Mouse (Mus musculus): ENCODE data around the gene Vdac2.

DNA sequence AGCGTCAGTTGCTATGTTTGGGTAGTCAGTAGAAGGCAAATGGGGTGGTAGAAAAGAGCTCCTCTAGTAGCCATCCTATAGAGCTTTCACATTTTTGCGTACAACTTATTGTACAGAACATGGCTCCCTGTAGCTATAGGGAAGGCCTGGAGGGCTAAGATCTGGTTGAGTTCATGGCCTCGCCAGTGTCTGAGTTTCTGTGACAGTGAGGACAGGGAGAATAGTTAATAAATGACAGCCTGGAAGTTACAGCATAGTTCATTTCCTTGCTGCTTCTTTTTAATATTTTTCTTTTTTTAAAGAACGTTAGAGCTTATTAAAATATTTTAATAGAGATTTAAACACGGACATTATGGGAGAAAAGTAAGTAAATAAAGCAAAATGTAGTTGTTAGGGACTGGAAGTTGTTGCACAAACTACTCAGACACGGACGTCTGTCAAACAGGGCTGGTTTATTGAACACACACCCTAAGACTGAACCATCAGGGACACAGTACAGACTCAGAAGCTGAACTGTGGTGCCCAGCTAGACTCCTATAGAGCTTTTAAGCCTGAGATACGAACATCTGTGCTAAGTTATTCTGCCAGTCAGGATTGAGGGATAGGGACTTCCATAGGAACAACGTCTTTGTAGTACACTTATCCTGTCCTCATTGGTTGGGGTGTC lies 34.3 kb upstream of the Vdac2 start:
- TF ChIP-seq GATA1 (IDR thresholded peaks at IDR 0.05; ENCODE audit: low read length) (no peak), TAL1 (IDR thresholded peaks at IDR 0.05; ENCODE audit: low read length) (no peak)
